Mouse (Mus musculus) heart, adult 2 months (tissue): ENCODE data around the gene Epgn. TPM values are rescaled to one million over a fixed set of nuclear protein-coding genes. Genes with fewer than 3 reads are reported as not detected.

Experiments used
- DNase-seq, 2 experiments: peaks; one replicate each; pipeline ENCODE4 v3.0.0; 2021
- H3K27ac ChIP-seq: fragments of 200-600 bp; 2 replicates; pipeline ENCODE4 v1.8.1; 2022
- H3K27me3 ChIP-seq: fragments of 200-500 bp; 2 replicates; pipeline ENCODE4 v1.6.1; 2012; ENCODE audit warnings: mild to moderate bottlenecking, low read length, inconsistent platforms, mixed read lengths; ENCODE audit not compliant: control insufficient read depth, insufficient read depth
- H3K36me3 ChIP-seq: fragments of 200-500 bp; 2 replicates; pipeline ENCODE4 v1.6.1; 2012; ENCODE audit warnings: low read length, inconsistent platforms; ENCODE audit not compliant: control insufficient read depth, insufficient read depth
- H3K4me1 ChIP-seq: fragments of 200-500 bp; 2 replicates; pipeline ENCODE4 v1.6.1; 2011; ENCODE audit warnings: low read length; ENCODE audit not compliant: control insufficient read depth, insufficient read depth
- H3K4me3 ChIP-seq: fragments of 200-600 bp; 2 replicates; pipeline ENCODE4 v1.8.1; 2022
- H3K79me2 ChIP-seq: fragments of 200-500 bp; replicated peaks from 2 replicates; pipeline ENCODE4 v1.6.1; 2012; ENCODE audit warnings: mild to moderate bottlenecking, inconsistent platforms, low read length, moderate library complexity, mixed read lengths; ENCODE audit not compliant: control insufficient read depth, insufficient read depth
- H3K9ac ChIP-seq: fragments of 200-500 bp; 2 replicates; pipeline ENCODE4 v1.6.1; 2012; ENCODE audit warnings: low read depth, mild to moderate bottlenecking, control low read depth, inconsistent platforms, low read length, mixed read lengths
- CTCF ChIP-seq: fragments of 200-600 bp; IDR thresholded peaks from 2 replicates; pipeline ENCODE4 v1.8.1; 2022; ENCODE audit warnings: antibody characterized with exemption, mild to moderate bottlenecking, moderate library complexity
- EP300 ChIP-seq: fragments of 200-500 bp; IDR thresholded peaks from 2 replicates; pipeline ENCODE4 v1.6.1; 2011; ENCODE audit warnings: low read depth, low read length, control low read depth; ENCODE audit not compliant: insufficient read depth
- POLR2A ChIP-seq: fragments of 200-500 bp; IDR thresholded peaks from 2 replicates; pipeline ENCODE4 v1.6.1; 2011; ENCODE audit warnings: mild to moderate bottlenecking, low read depth, low read length, control low read depth; ENCODE audit not compliant: insufficient read depth
- WGBS: fragments of 180-500 bp; shearing (Covaris S2); methylation state at CpG from one replicate; pipeline ENCODE4 v1.1.7; 2018; 5-methylcytosine and 5-hydroxymethylcytosine counted together
- intact Hi-C: fragments of 180-260 bp; cut with DNase I; formaldehyde crosslinking; loops from one replicate; pipeline ENCODE4 v1.15.1; 2025
- polyA plus RNA-seq: library from polyadenylated mRNA; depleted of rRNA; stranded (reverse); fragments of >200 nt; gene quantifications from 2 replicates; pipeline ENCODE4 v1.2.3, GENCODE M21; 2012
- total RNA-seq, 2 experiments: library from RNA; stranded (reverse); gene quantifications; 2 replicates each; pipeline ENCODE4 v1.2.3; 2021

Gene Epgn
- total and polyA plus RNA-seq, 3 experiments: 0.06 to 0.50 (median 0.30) TPM

GRCm38 (mm10) chr5:91015216-91015615 lies 12.0 kb upstream of the Epgn start:
- H3K4me1 ChIP-seq: no peaks in the 10 kb centered on the region
- no peaks in the 10 kb centered on the region for H3K79me2 ChIP-seq
- H3K9ac ChIP-seq: no peak overlapping the region
- H3K27ac ChIP-seq: no peak overlapping the region
- intact Hi-C loops: no loop called here
- no peaks in the 10 kb centered on the region for H3K27me3 ChIP-seq
- H3K36me3 ChIP-seq: no peaks in the 10 kb centered on the region
- H3K4me3 ChIP-seq: no peak overlapping the region
- no peak for DNase-seq
- 64% methylated on average over 10 of the region's 10 CpGs for WGBS
- TF ChIP-seq POLR2A: no peak
- TF ChIP-seq CTCF: no peak
- TF ChIP-seq EP300: no peak

GRCm38 (mm10) chr5:91023114-91023513 lies 4.2 kb upstream of the Epgn start:
- Histone ChIP-seq H3K27ac (no peak overlapping the region), H3K4me1 (no peaks in the 10 kb centered on the region), H3K4me3 (no peak overlapping the region), H3K9ac (no peak overlapping the region), H3K79me2 (no peaks in the 10 kb centered on the region), H3K36me3 (no peaks in the 10 kb centered on the region), H3K27me3 (no peaks in the 10 kb centered on the region)
- no peak for DNase-seq
- no peak for TF ChIP-seq CTCF
- TF ChIP-seq POLR2A: no peak
- TF ChIP-seq EP300: no peak
- intact Hi-C loops: no loop called here
- WGBS: 45% methylated on average over 8 of the region's 8 CpGs

DNA sequence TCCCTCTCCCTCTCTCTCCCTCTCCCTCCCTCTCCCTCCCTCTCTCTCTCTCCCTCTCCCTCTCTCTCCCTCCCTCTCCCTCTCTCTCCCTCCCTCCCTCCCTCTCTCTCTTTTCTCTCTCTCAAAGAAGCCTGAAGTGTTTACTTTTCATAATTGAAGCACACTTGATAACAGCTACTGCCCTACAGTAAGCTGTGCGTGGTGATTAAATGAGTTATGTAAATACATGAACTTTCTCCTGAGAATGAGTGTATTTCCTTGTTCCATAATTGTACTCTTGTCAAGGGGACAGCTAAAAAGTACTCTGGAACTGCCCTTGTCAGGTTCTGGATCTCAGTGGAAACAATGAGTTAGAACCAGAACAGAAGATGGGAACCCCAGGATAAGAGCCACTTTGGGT lies 576 bp downstream of the Epgn start:
- WGBS: 46% methylated on average over 1 of the region's 1 CpGs
- DNase-seq: no peak
- H3K4me3 ChIP-seq: no peak overlapping the region
- intact Hi-C loops: no loop called here
- no peaks in the 10 kb centered on the region for H3K79me2 ChIP-seq
- no peaks in the 10 kb centered on the region for H3K4me1 ChIP-seq
- TF ChIP-seq EP300 (no peak), CTCF (no peak), POLR2A (no peak)
- H3K27ac ChIP-seq: no peak overlapping the region
- H3K36me3 ChIP-seq: no peaks in the 10 kb centered on the region
- H3K27me3 ChIP-seq: no peaks in the 10 kb centered on the region
- no peak overlapping the region for H3K9ac ChIP-seq

DNA sequence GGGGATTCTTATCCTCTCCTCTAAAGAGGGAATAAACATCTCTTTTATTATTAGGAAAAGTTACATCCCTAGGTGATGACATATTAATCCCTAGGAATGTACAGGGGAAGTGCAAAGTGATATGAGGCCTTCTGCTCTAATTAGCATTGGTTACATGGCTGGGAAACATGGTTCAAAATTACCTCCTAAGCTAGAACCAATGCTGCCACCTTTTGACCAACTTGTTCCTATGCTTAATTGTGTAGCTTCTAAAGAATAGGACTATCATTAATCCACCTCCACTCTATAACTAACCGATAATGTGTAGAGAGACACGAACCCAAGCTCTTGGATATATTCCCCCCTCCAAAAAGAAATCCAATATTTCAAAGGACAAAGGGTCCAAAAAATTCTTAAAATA lies 3.4 kb downstream of the Epgn start:
- Histone ChIP-seq H3K36me3 (no peaks in the 10 kb centered on the region), H3K27ac (no peak overlapping the region), H3K4me3 (no peak overlapping the region), H3K27me3 (no peaks in the 10 kb centered on the region), H3K9ac (no peak overlapping the region), H3K4me1 (no peaks in the 10 kb centered on the region), H3K79me2 (no peaks in the 10 kb centered on the region)
- WGBS: 73% methylated on average over 2 of the region's 2 CpGs
- DNase-seq: no peak
- TF ChIP-seq POLR2A: no peak
- peak; percentile 42 for TF ChIP-seq CTCF
- intact Hi-C loops: loop anchor here (5.0 kb wide), 1 partner anchor 78 kb away; no protein-coding TSS in a partner anchor

DNA sequence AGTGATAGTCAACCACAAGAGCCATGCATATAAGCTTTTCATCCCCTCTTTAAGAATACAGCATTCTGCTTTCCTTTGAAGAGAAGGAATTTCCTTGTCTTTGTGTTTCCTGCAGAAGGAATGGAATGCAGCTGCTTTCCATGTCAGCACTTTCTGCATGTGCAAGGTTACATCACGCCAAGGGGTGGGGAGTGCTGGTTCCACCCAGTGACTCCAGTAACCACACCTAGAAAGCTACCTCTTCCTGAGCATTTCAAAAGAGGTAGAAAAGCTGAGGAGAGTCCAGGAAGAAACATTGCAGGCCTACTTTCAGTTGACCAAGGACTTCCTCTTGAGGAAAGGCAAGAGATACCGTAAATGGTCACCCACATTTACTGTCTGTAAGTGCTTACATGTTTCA lies 8.1 kb downstream of the Epgn start:
- intact Hi-C loops: no loop called here
- no peaks in the 10 kb centered on the region for H3K27me3 ChIP-seq
- DNase-seq: no peak
- no peak overlapping the region for H3K9ac ChIP-seq
- no peaks in the 10 kb centered on the region for H3K79me2 ChIP-seq
- WGBS: 52% methylated on average over 2 of the region's 2 CpGs
- TF ChIP-seq POLR2A: no peak
- H3K4me3 ChIP-seq: no peak overlapping the region
- H3K36me3 ChIP-seq: no peaks in the 10 kb centered on the region
- no peaks in the 10 kb centered on the region for H3K4me1 ChIP-seq
- H3K27ac ChIP-seq: no peak overlapping the region

DNA sequence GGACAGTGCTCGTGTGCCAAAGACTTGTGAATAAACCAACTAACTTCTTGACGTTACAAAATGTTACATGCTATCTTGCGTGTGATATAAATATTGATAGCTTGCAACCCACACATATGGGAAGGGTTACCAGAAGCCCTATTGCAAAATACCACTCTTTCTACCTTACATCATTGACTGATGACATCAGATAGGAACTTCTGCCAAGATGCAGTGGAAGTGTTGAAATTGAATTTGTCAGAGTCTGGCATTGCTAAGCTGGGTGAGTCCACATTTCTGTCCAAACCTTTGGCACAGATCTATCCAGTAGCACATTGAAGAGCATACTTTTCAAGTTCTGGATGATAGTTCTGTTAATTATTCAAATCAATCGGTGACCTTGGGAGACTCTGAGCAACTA lies 9.4 kb downstream of the Epgn start:
- 63% methylated on average over 4 of the region's 4 CpGs for WGBS
- Histone ChIP-seq H3K4me1 (no peaks in the 10 kb centered on the region), H3K79me2 (no peaks in the 10 kb centered on the region), H3K9ac (no peak overlapping the region), H3K27me3 (no peaks in the 10 kb centered on the region), H3K4me3 (no peak overlapping the region), H3K27ac (no peak overlapping the region), H3K36me3 (no peaks in the 10 kb centered on the region)
- no peak for TF ChIP-seq CTCF
- peak in 1 of 2 experiments; percentile 5 for DNase-seq
- intact Hi-C loops: no loop called here

DNA sequence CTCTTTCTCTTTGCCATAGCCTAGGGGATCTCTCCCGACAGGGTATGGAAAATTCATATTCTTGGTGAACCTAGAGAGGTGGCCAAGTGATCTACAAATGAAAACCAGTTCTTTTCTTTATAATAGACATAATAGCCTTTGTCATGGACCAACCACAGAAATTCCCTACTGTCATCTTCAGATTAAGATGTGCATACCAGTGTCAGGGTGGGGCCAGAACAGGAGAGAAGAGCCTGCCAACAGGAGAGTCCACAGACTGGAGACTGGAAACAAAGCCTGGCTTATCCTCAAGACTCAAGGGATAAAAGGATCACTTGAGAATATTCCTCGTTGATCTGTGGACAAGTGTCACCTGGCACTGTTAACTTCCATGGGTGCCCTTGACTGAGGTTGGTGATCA lies 10.5 kb downstream of the Epgn start:
- no peak for DNase-seq
- Histone ChIP-seq H3K9ac (no peak overlapping the region), H3K4me1 (no peaks in the 10 kb centered on the region), H3K79me2 (no peaks in the 10 kb centered on the region), H3K27ac (no peak overlapping the region), H3K4me3 (no peak overlapping the region), H3K27me3 (no peaks in the 10 kb centered on the region), H3K36me3 (no peaks in the 10 kb centered on the region)
- 63% methylated on average over 2 of the region's 2 CpGs for WGBS
- TF ChIP-seq EP300: no peak
- no peak for TF ChIP-seq CTCF
- no peak for TF ChIP-seq POLR2A
- intact Hi-C loops: no loop called here
